Mouse (Mus musculus): ENCODE results near the gene Vkorc1l1.
"Not testable (repeated sequence)": the region's sequence is repeated elsewhere in the genome, so short reads cannot be mapped to it uniquely, and the experiment has no call there.

DNA sequence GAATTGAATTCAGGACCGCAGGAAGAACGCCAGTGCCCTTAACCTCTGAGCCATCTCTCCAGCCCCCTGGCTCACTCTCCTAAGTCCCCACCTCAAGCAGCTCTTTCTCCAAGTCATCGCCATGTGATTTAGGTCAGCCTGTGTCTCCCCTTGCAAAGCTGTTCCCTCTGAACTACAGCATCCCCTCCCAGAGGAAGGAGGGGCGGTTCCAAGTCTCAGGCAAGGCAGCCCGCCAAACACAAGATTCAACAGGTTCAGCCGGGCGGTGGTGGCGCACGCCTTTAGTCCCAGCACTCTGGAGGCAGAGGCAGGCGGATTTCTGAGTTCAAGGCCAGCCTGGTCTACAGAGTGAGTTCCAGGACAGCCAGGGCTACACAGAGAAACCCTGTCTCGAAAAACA is 26.3 kb upstream of the Vkorc1l1 start:
- TF ChIP-seq CTCF (IDR thresholded peaks at IDR 0.05; ENCODE audit: low read depth, low read length); GATA2 (IDR thresholded peaks at IDR 0.05; ENCODE audit: borderline replicate concordance, low read depth, low read length); POLR2AphosphoS5 (IDR thresholded peaks at IDR 0.05; ENCODE audit: insufficient replicate concordance, low read depth, low read length): not testable (repeated sequence)

All from G1E (cell line).